Mouse (Mus musculus) G1E (cell line): ENCODE results near the gene Grk1.

ENCODE experiments used
- CTCF ChIP-seq: IDR thresholded peaks from 2 replicates; pipeline ENCODE4 v1.5.1; 2012; ENCODE audit warnings: low read depth, low read length, inconsistent platforms, mixed read lengths
- GATA1 ChIP-seq: IDR thresholded peaks from 2 replicates; pipeline ENCODE4 v1.6.1; 2012; ENCODE audit warnings: borderline replicate concordance, low read length, inconsistent platforms, mixed read lengths
- GATA2 ChIP-seq: IDR thresholded peaks from 2 replicates; pipeline ENCODE4 v1.6.1; 2012; ENCODE audit warnings: low read depth, low read length, inconsistent platforms, borderline replicate concordance
- POLR2AphosphoS5 ChIP-seq: IDR thresholded peaks from 2 replicates; pipeline ENCODE4 v1.6.1; 2012; ENCODE audit warnings: low read depth, low read length, inconsistent platforms; ENCODE audit not compliant: insufficient replicate concordance
- TAL1 ChIP-seq: conservative IDR thresholded peaks from 2 replicates; pipeline ENCODE4 v1.6.1; 2012; ENCODE audit warnings: low read depth, low read length, inconsistent platforms, mixed read lengths

DNA sequence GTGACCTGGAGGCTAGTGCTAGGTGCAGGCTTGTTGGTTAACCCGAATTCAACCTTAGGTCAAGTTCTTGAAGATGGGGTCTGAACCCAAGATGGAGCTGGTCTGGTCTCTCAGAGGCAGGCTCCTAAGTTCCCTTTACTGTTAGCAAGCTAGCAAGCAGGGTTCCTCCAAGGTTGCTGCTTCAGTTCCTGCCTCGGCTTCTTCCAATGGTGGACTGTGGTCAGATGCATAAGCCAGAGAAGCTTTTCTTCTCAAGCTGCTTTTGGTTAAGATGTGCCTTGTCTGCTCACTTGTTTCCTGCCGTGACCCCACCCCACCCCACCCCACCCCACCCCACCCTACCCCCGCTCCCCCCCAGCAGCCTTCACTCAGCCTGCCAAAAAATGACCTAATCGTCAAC lies 28.2 kb downstream of the Grk1 start:
- TF ChIP-seq POLR2AphosphoS5 (no peak), CTCF (no peak), GATA1 (no peak), TAL1 (no peak), GATA2 (no peak)
